Mouse (Mus musculus) neural tube, embryonic 10.5 days (tissue): ENCODE measurements around the gene Csrnp1.

ENCODE experiments used
- DNase-seq: peaks from one replicate; pipeline ENCODE4 v3.0.0-alpha.2; 2017; ENCODE audit warnings: low spot score; ENCODE audit errors: extremely low spot score

The Csrnp1 gene

GRCm38 (mm10) chr9:119978151-119978810 is 6.2 kb downstream of the Csrnp1 start:
- DNase-seq: no peak

GRCm38 (mm10) chr9:119977557-119978060 is 6.8 kb downstream of the Csrnp1 start:
- no peak for DNase-seq

- DNase-seq: no peak
These were observed 7.5 kb downstream of the Csrnp1 start for GRCm38 (mm10) chr9:119976704-119977556.

- no peak for DNase-seq
These were observed 9.2 kb downstream of the Csrnp1 start for GRCm38 (mm10) chr9:119975286-119975685.

GRCm38 (mm10) chr9:119974609-119975008 is 9.8 kb downstream of the Csrnp1 start:
- no peak for DNase-seq

- DNase-seq: no peak
These were observed 10.5 kb downstream of the Csrnp1 start for GRCm38 (mm10) chr9:119973869-119974520.

- DNase-seq: no peak
These were observed 11.2 kb downstream of the Csrnp1 start for GRCm38 (mm10) chr9:119973281-119973680.

- no peak for DNase-seq
These were observed 11.9 kb downstream of the Csrnp1 start for GRCm38 (mm10) chr9:119972582-119972981.

- DNase-seq: no peak
These were observed 12.3 kb downstream of the Csrnp1 start for GRCm38 (mm10) chr9:119972166-119972565.

GRCm38 (mm10) chr9:119970763-119971656 is 13.4 kb downstream of the Csrnp1 start:
- no peak for DNase-seq

- DNase-seq: peak; percentile 36
These were observed 14.2 kb downstream of the Csrnp1 start for GRCm38 (mm10) chr9:119970221-119970620.

- no peak for DNase-seq
These were observed 14.6 kb downstream of the Csrnp1 start for GRCm38 (mm10) chr9:119969811-119970210.

- DNase-seq: no peak
These were observed 18.1 kb downstream of the Csrnp1 start for GRCm38 (mm10) chr9:119966221-119966910.

- DNase-seq: no peak
These were observed 19.3 kb downstream of the Csrnp1 start for GRCm38 (mm10) chr9:119965186-119965585.

GRCm38 (mm10) chr9:119964206-119964605 is 20.3 kb downstream of the Csrnp1 start:
- no peak for DNase-seq

GRCm38 (mm10) chr9:119962987-119963667 is 21.3 kb downstream of the Csrnp1 start:
- peak; percentile 79 for DNase-seq

GRCm38 (mm10) chr9:119962216-119962615 is 22.2 kb downstream of the Csrnp1 start:
- DNase-seq: no peak

GRCm38 (mm10) chr9:119958835-119959234 is 25.6 kb downstream of the Csrnp1 start:
- DNase-seq: no peak

GRCm38 (mm10) chr9:119951388-119951787 is 33.1 kb downstream of the Csrnp1 start:
- DNase-seq: no peak

- DNase-seq: no peak
These were observed 34.0 kb downstream of the Csrnp1 start for GRCm38 (mm10) chr9:119950434-119950833.
